Mouse (Mus musculus) hindbrain, embryonic 14.5 days (tissue): ENCODE data around the gene Rbbp4. TPM values are rescaled to one million over a fixed set of nuclear protein-coding genes. Genes with fewer than 3 reads are reported as not detected.
A peak's percentile ranks its signal among the peaks of the same experiment; 100 is the strongest.
"Not testable (repeated sequence)": the region's sequence is repeated elsewhere in the genome, so short reads cannot be mapped to it uniquely, and the experiment has no call there.

Experiments
- ATAC-seq: fragments of 200-750 bp; cut with Nextera tagmentation; 2 replicates; pipeline ENCODE4 v1.8.0; 2017; ENCODE audit warnings: moderate number of reproducible peaks, mild to moderate bottlenecking, moderate TSS enrichment, moderate library complexity; ENCODE audit not compliant: low FRiP score
- DNase-seq: peaks from one replicate; pipeline ENCODE4 v3.0.0-alpha.2; 2015; ENCODE audit warnings: low spot score
- H3K27ac ChIP-seq: fragments of 300-500 bp; sonication (generic); 2 replicates; pipeline ENCODE4 v1.5.1; 2014; ENCODE audit warnings: mild to moderate bottlenecking, moderate library complexity
- H3K27me3 ChIP-seq: fragments of 300-500 bp; sonication (generic); 2 replicates; pipeline ENCODE4 v1.6.1; 2014; ENCODE audit warnings: mild to moderate bottlenecking, low read length, mixed read lengths; ENCODE audit not compliant: control insufficient read depth, insufficient read depth
- H3K36me3 ChIP-seq: fragments of 300-500 bp; sonication (generic); replicated peaks from 2 replicates; pipeline ENCODE4 v1.6.1; 2014; ENCODE audit not compliant: control insufficient read depth, insufficient read depth
- H3K4me1 ChIP-seq: fragments of 300-500 bp; sonication (generic); replicated peaks from 2 replicates; pipeline ENCODE4 v1.6.1; 2014; ENCODE audit warnings: antibody characterized with exemption, low read length, mixed read lengths; ENCODE audit not compliant: control insufficient read depth, insufficient read depth
- H3K4me2 ChIP-seq: fragments of 300-500 bp; sonication (generic); replicated peaks from 2 replicates; pipeline ENCODE4 v1.6.1; 2014; ENCODE audit warnings: mild to moderate bottlenecking, moderate library complexity
- H3K4me3 ChIP-seq: fragments of 300-500 bp; sonication (generic); replicated peaks from 2 replicates; pipeline ENCODE4 v1.5.1; 2014; ENCODE audit warnings: mild to moderate bottlenecking, low read length
- H3K9ac ChIP-seq: fragments of 300-500 bp; sonication (generic); 2 replicates; pipeline ENCODE4 v1.6.1; 2014
- H3K9me3 ChIP-seq: fragments of 300-500 bp; sonication (generic); 2 replicates; pipeline ENCODE4 v1.6.1; 2016; ENCODE audit warnings: low read length; ENCODE audit not compliant: control insufficient read depth
- whole genome bisulfite sequencing: fragments of 180-500 bp; shearing (Covaris S2); extraction: QIAGEN DNeasy Blood & Tissue Kit; methylation state at CpG from one replicate; pipeline ENCODE4 v1.1.7; 2014; 5-methylcytosine and 5-hydroxymethylcytosine counted together
- polyA plus RNA-seq: library from polyadenylated mRNA; unstranded; fragments of >200 nt; fragmentation: Nextera tagmentation; extraction: Ambion mirVana; gene quantifications from 2 replicates; pipeline ENCODE4 v1.2.1, GENCODE M21; 2014

The Rbbp4 gene
- polyA plus RNA-seq, 1 experiment from 2014 or later: 251 TPM

- not testable (repeated sequence) for H3K9ac ChIP-seq, H3K27me3 ChIP-seq, H3K4me2 ChIP-seq, DNase-seq, H3K4me3 ChIP-seq, H3K4me1 ChIP-seq, ATAC-seq, H3K27ac ChIP-seq, H3K9me3 ChIP-seq
- 93% methylated on average over 3 of the region's 3 CpGs for whole genome bisulfite sequencing
- peaks cover 37% of the 10 kb centered on the region for H3K36me3 ChIP-seq
Measured at GRCm38 (mm10) chr4:129362238-129362637, 27.1 kb upstream of the Rbbp4 start.

GRCm38 (mm10) chr4:129357613-129358163 lies 22.5 kb upstream of the Rbbp4 start:
- 90% methylated on average over 15 of the region's 15 CpGs for WGBS
- peaks cover 71% of the 10 kb centered on the region for H3K36me3 ChIP-seq

GRCm38 (mm10) chr4:129354236-129354635 lies 19.1 kb upstream of the Rbbp4 start:
- DNase-seq: no peak
- Histone ChIP-seq H3K27ac (no peak overlapping the region), H3K27me3 (no peaks in the 10 kb centered on the region), H3K9ac (no peak overlapping the region), H3K4me3 (no peak overlapping the region), H3K4me1 (no peaks in the 10 kb centered on the region), H3K9me3 (no peaks in the 10 kb centered on the region), H3K4me2 (no peak overlapping the region), H3K36me3 (peaks cover 66% of the 10 kb centered on the region)
- WGBS: 91% methylated on average over 15 of the region's 15 CpGs
- ATAC-seq: no peak

More at GRCm38 (mm10) chr4:129357613-129358163, 22.5 kb upstream of the Rbbp4 start:
- Histone ChIP-seq H3K9me3 (no peaks in the 10 kb centered on the region), H3K27ac (no peak overlapping the region), H3K27me3 (no peaks in the 10 kb centered on the region), H3K9ac (no peak overlapping the region), H3K4me2 (no peak overlapping the region), H3K4me3 (no peak overlapping the region), H3K4me1 (no peaks in the 10 kb centered on the region)
- ATAC-seq (no peak), DNase-seq (no peak)

GRCm38 (mm10) chr4:129353176-129353575 lies 18.0 kb upstream of the Rbbp4 start:
- no peak overlapping the region for H3K27ac ChIP-seq
- no peaks in the 10 kb centered on the region for H3K27me3 ChIP-seq
- DNase-seq (no peak), ATAC-seq (no peak)
- 92% methylated on average over 12 of the region's 12 CpGs for WGBS
- no peak overlapping the region for H3K4me3 ChIP-seq
- no peak overlapping the region for H3K9ac ChIP-seq
- H3K36me3 ChIP-seq: peaks cover 57% of the 10 kb centered on the region
- H3K4me1 ChIP-seq: no peaks in the 10 kb centered on the region
- H3K9me3 ChIP-seq: no peaks in the 10 kb centered on the region
- no peak overlapping the region for H3K4me2 ChIP-seq

- WGBS: 79% methylated on average over 6 of the region's 6 CpGs
- Histone ChIP-seq H3K4me2 (no peak overlapping the region), H3K36me3 (peaks cover 47% of the 10 kb centered on the region), H3K9ac (no peak overlapping the region), H3K27me3 (no peaks in the 10 kb centered on the region), H3K4me3 (no peak overlapping the region), H3K9me3 (no peaks in the 10 kb centered on the region), H3K27ac (no peak overlapping the region), H3K4me1 (no peaks in the 10 kb centered on the region)
- ATAC-seq: no peak
- no peak for DNase-seq
Measured at GRCm38 (mm10) chr4:129351111-129351510, 15.9 kb upstream of the Rbbp4 start.

- WGBS: 14% methylated on average over 1 of the region's 1 CpGs
Measured at GRCm38 (mm10) chr4:129350644-129351043, 15.5 kb upstream of the Rbbp4 start.

GRCm38 (mm10) chr4:129346481-129347154 lies 11.4 kb upstream of the Rbbp4 start:
- H3K36me3 ChIP-seq: peaks cover 44% of the 10 kb centered on the region
- 88% methylated on average over 15 of the region's 15 CpGs for WGBS
- H3K9ac ChIP-seq: no peak overlapping the region
- H3K9me3 ChIP-seq: no peaks in the 10 kb centered on the region
- no peak overlapping the region for H3K4me3 ChIP-seq
- no peak for DNase-seq
- no peak overlapping the region for H3K27ac ChIP-seq
- ATAC-seq: no peak
- no peak overlapping the region for H3K4me2 ChIP-seq
- no peaks in the 10 kb centered on the region for H3K27me3 ChIP-seq
- H3K4me1 ChIP-seq: no peaks in the 10 kb centered on the region

More at GRCm38 (mm10) chr4:129350644-129351043, 15.5 kb upstream of the Rbbp4 start:
- Histone ChIP-seq H3K36me3 (peaks cover 46% of the 10 kb centered on the region), H3K9ac (no peak overlapping the region), H3K4me2 (no peak overlapping the region), H3K27ac (no peak overlapping the region), H3K4me3 (no peak overlapping the region), H3K9me3 (no peaks in the 10 kb centered on the region), H3K4me1 (no peaks in the 10 kb centered on the region), H3K27me3 (no peaks in the 10 kb centered on the region)
- ATAC-seq (no peak), DNase-seq (peak; percentile 90)

GRCm38 (mm10) chr4:129342705-129343104 lies 7.5 kb upstream of the Rbbp4 start:
- H3K9me3 ChIP-seq: no peaks in the 10 kb centered on the region
- WGBS: 87% methylated on average over 2 of the region's 2 CpGs
- H3K9ac ChIP-seq: no peak overlapping the region
- H3K4me3 ChIP-seq: no peak overlapping the region
- H3K27ac ChIP-seq: no peak overlapping the region
- no peak overlapping the region for H3K4me2 ChIP-seq
- ATAC-seq (no peak), DNase-seq (no peak)
- H3K36me3 ChIP-seq: peaks cover 50% of the 10 kb centered on the region
- no peaks in the 10 kb centered on the region for H3K4me1 ChIP-seq
- no peaks in the 10 kb centered on the region for H3K27me3 ChIP-seq

- no peaks in the 10 kb centered on the region for H3K27me3 ChIP-seq
- no peak overlapping the region for H3K4me3 ChIP-seq
- DNase-seq (no peak), ATAC-seq (no peak)
- H3K9ac ChIP-seq: no peak overlapping the region
- H3K4me1 ChIP-seq: no peaks in the 10 kb centered on the region
- peaks cover 50% of the 10 kb centered on the region for H3K36me3 ChIP-seq
- H3K27ac ChIP-seq: no peak overlapping the region
- 90% methylated on average over 1 of the region's 1 CpGs for WGBS
- no peaks in the 10 kb centered on the region for H3K9me3 ChIP-seq
- H3K4me2 ChIP-seq: no peak overlapping the region
Measured at GRCm38 (mm10) chr4:129341888-129342287, 6.7 kb upstream of the Rbbp4 start.
